Mouse (Mus musculus): ENCODE measurements around the gene Wdr61. TPM values are rescaled to one million over a fixed set of nuclear protein-coding genes. Genes with fewer than 3 reads are reported as not detected.

Wdr61 gene
- polyA plus RNA-seq, 1 experiment from 2014 or later = 150 TPM

- H3K9ac ChIP-seq = no peak overlapping the region
- peaks cover 8% of the 10 kb centered on the region; the same call in 1 of the 2 replicates for H3K4me1 ChIP-seq
- H3K36me3 ChIP-seq = no peaks in the 10 kb centered on the region
- 95% methylated on average over 3 of the region's 3 CpGs for WGBS
- no peak for ATAC-seq (ENCODE audit: insufficient number of reproducible peaks, low FRiP score, low TSS enrichment, low read depth)
- H3K4me2 ChIP-seq = no peak overlapping the region
- no peaks in the 10 kb centered on the region for H3K27me3 ChIP-seq
- H3K9me3 ChIP-seq = no peaks in the 10 kb centered on the region
- no peak overlapping the region for H3K4me3 ChIP-seq
- H3K27ac ChIP-seq = no peak overlapping the region
These were observed 68.2 kb downstream of the Wdr61 start for GRCm38 (mm10) chr9:54666116-54666515.

Small RNAs within 50 kb of the gene (microRNA-seq; reads per million reads assigned to microRNA genes)
- gene Mir5710 = not detected

Other genes starting within 250 kb of the Wdr61 start
- gene Dmxl2, start 232.9 kb downstream of the Wdr61 start, polyA plus RNA-seq (2015; fragmentation: Nextera tagmentation; extraction: Ambion mirVana) = 3.4 and 4.3 TPM in 2 replicates
- gene Sh2d7, start 195.5 kb downstream of the Wdr61 start, polyA plus RNA-seq (2015; fragmentation: Nextera tagmentation; extraction: Ambion mirVana) = 0.14 TPM in 1 of 2 replicates, not detected in the other
- gene Cib2, start 174.3 kb downstream of the Wdr61 start, polyA plus RNA-seq (2015; fragmentation: Nextera tagmentation; extraction: Ambion mirVana) = 19.8 and 23.0 TPM in 2 replicates
- gene Idh3a, start 148.2 kb downstream of the Wdr61 start, polyA plus RNA-seq (2015; fragmentation: Nextera tagmentation; extraction: Ambion mirVana) = 95.5 and 117 TPM in 2 replicates
- 5.3 and 6.0 TPM in 2 replicates for gene Acsbg1, start 72.6 kb downstream of the Wdr61 start, polyA plus RNA-seq (2015; fragmentation: Nextera tagmentation; extraction: Ambion mirVana)
- 10.1 and 14.8 TPM in 2 replicates for gene Dnaja4, start 35.6 kb downstream of the Wdr61 start, polyA plus RNA-seq (2015; fragmentation: Nextera tagmentation; extraction: Ambion mirVana)
- gene Crabp1, start 30.2 kb upstream of the Wdr61 start, polyA plus RNA-seq (2015; fragmentation: Nextera tagmentation; extraction: Ambion mirVana) = 582 and 638 TPM in 2 replicates
- 23.2 and 26.6 TPM in 2 replicates for gene Ireb2, start 129.3 kb upstream of the Wdr61 start, polyA plus RNA-seq (2015; fragmentation: Nextera tagmentation; extraction: Ambion mirVana)
- 4.3 and 5.0 TPM in 2 replicates for gene Hykk, start 182.8 kb upstream of the Wdr61 start, polyA plus RNA-seq (2015; fragmentation: Nextera tagmentation; extraction: Ambion mirVana)
- 289 and 291 TPM in 2 replicates for gene Psma4, start 216.3 kb upstream of the Wdr61 start, polyA plus RNA-seq (2015; fragmentation: Nextera tagmentation; extraction: Ambion mirVana)
- gene AY074887, start 216.5 kb upstream of the Wdr61 start, polyA plus RNA-seq (2015; fragmentation: Nextera tagmentation; extraction: Ambion mirVana) = 0.79 and 1.00 TPM in 2 replicates
- gene Chrna5, start 246.4 kb upstream of the Wdr61 start, polyA plus RNA-seq (2015; fragmentation: Nextera tagmentation; extraction: Ambion mirVana) = 1.2 and 1.8 TPM in 2 replicates